Mouse (Mus musculus) limb, embryonic 13.5 days (tissue): ENCODE measurements at regions not wholly inside any gene's neighbourhood (a gene's known extent, or its start where the extent isn't known, plus 50 kb on each side); places are given as distances from the start of the nearest gene placed in this dataset.

Experiments
- ATAC-seq: fragments of 200-750 bp; cut with Nextera tagmentation; 2 replicates; pipeline ENCODE4 v1.8.0; 2017; ENCODE audit warnings: low read depth, moderate number of reproducible peaks, moderate TSS enrichment; ENCODE audit not compliant: low FRiP score
- H3K27ac ChIP-seq: fragments of 300-500 bp; sonication (generic); 2 replicates; pipeline ENCODE4 v1.5.1; 2015; ENCODE audit warnings: inconsistent platforms, mild to moderate bottlenecking, moderate library complexity
- H3K27me3 ChIP-seq: fragments of 300-500 bp; sonication (generic); 2 replicates; pipeline ENCODE4 v1.6.1; 2015; ENCODE audit warnings: mild to moderate bottlenecking, inconsistent platforms
- H3K36me3 ChIP-seq: fragments of 300-500 bp; sonication (generic); 2 replicates; pipeline ENCODE4 v1.6.1; 2015; ENCODE audit warnings: inconsistent platforms, mild to moderate bottlenecking, moderate library complexity
- H3K4me1 ChIP-seq: fragments of 300-500 bp; sonication (generic); 2 replicates; pipeline ENCODE4 v1.6.1; 2015; ENCODE audit warnings: inconsistent platforms
- H3K4me2 ChIP-seq: fragments of 300-500 bp; sonication (generic); replicated peaks from 2 replicates; pipeline ENCODE4 v1.6.1; 2015; ENCODE audit warnings: inconsistent platforms, mild to moderate bottlenecking, moderate library complexity
- H3K4me3 ChIP-seq: fragments of 300-500 bp; sonication (generic); 2 replicates; pipeline ENCODE4 v1.5.1; 2015; ENCODE audit warnings: moderate library complexity, mild to moderate bottlenecking, inconsistent platforms
- H3K9ac ChIP-seq: fragments of 300-500 bp; sonication (generic); 2 replicates; pipeline ENCODE4 v1.6.1; 2015; ENCODE audit warnings: mild to moderate bottlenecking, inconsistent platforms
- H3K9me3 ChIP-seq: fragments of 300-500 bp; sonication (generic); 2 replicates; pipeline ENCODE4 v1.6.1; 2016; ENCODE audit warnings: inconsistent platforms
- WGBS: fragments of 180-500 bp; shearing (Covaris S2); methylation state at CpG from one replicate; pipeline ENCODE4 v1.1.7; 2015; 5-methylcytosine and 5-hydroxymethylcytosine counted together

DNA sequence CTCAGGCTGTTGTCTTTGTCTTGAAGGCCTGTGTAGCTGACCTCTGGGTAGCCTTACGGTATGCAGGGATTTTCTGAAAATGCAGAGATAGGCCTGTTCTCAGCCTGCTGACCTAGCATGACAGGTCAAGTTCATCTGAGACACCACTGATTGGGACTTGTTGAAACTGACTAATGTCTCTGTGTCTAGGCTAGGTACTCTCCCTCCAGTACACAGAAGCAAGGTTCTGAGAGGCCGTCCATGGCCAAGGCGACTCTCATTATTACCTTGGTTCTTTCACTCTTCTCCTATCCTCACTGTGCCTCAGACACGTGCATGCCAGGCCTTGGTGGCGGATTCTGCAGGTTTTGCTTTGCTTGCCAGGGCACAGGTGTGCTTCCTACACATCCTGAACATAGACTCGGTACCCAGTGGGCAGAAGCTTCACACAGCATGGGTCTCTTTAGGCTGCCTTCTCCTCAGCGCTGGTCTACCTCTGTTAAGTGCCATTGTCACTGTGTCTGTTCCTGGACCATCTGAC lies 208.3 kb downstream of the Adra2a start:
- no peak overlapping the region for H3K27ac ChIP-seq
- H3K4me2 ChIP-seq = no peak overlapping the region
- no peak overlapping the region for H3K9ac ChIP-seq
- H3K4me1 ChIP-seq = no peaks in the 10 kb centered on the region
- no peaks in the 10 kb centered on the region for H3K9me3 ChIP-seq
- no peaks in the 10 kb centered on the region for H3K36me3 ChIP-seq
- 88% methylated on average over 7 of the region's 7 CpGs for WGBS
- ATAC-seq = no peak
- no peak overlapping the region for H3K4me3 ChIP-seq
- no peaks in the 10 kb centered on the region for H3K27me3 ChIP-seq

DNA sequence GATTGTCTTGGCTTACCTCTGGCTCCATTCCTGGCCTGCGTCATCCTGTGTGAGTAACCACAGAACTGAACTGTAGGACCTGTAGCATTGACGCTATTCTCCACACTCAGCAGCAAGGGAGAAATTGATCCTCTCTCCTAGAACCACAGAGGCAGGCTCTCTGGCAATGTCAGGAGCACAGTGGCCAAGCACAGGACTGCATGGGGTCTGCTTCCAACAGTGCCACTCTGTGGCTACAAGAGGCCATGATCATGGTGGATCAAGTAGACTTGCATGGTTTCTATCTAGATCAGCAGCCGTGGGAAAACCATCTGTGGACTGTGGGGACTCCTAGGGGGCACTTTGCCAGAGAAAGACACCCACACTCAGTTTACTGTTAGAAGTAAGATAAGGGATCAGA lies 213.9 kb downstream of the Adra2a start:
- 85% methylated on average over 3 of the region's 3 CpGs for WGBS
- Histone ChIP-seq H3K4me1 (no peaks in the 10 kb centered on the region), H3K27me3 (no peaks in the 10 kb centered on the region), H3K4me2 (no peak overlapping the region), H3K9ac (no peak overlapping the region), H3K27ac (no peak overlapping the region), H3K36me3 (no peaks in the 10 kb centered on the region), H3K9me3 (no peaks in the 10 kb centered on the region), H3K4me3 (no peak overlapping the region)
- no peak for ATAC-seq

DNA sequence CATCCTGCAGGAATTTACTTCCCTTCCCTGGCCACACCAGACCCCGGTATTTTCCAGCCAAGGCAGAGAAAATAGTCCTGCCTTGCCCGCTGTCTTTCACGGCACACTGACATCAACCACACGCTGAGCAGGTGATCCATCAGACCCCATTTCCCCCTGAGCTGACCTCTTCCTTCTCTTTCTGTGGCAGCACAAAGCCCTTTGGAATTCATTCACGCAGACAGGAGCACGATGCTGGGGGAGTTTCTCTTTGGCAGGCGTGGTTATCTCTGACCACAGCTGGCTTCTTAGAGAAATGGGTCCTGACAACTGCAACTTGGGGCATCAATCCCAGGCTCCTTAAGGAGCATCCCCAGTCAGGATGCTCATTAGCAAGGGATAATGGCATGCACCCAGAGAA lies 215.2 kb downstream of the Adra2a start:
- no peak overlapping the region for H3K4me2 ChIP-seq
- H3K27me3 ChIP-seq = no peaks in the 10 kb centered on the region
- H3K9ac ChIP-seq = no peak overlapping the region
- no peaks in the 10 kb centered on the region for H3K9me3 ChIP-seq
- no peaks in the 10 kb centered on the region for H3K4me1 ChIP-seq
- no peaks in the 10 kb centered on the region for H3K36me3 ChIP-seq
- 18% methylated on average over 7 of the region's 7 CpGs for WGBS
- no peak overlapping the region for H3K4me3 ChIP-seq
- no peak overlapping the region for H3K27ac ChIP-seq
- ATAC-seq = no peak

DNA sequence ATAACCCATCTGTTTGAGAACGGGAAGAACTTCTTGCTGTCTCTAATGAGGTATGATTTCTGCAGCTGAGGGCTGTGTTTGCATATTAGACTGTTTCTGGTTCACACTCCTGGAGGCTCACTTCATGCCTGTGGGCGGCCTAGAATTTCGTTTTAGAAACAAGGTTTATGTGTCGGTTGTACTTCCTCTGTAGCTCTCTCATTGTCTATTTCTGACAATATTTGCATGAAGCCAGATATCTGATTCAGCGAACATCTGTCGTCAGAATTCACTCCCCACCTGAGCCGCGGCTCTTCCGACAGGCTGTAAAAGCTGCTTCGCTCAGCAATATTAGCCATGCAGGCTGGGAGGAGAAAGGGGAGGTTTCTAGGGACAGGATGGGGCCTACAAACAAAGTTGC lies 233.4 kb downstream of the Adra2a start:
- Histone ChIP-seq H3K4me1 (no peaks in the 10 kb centered on the region), H3K27ac (no peak overlapping the region), H3K27me3 (no peaks in the 10 kb centered on the region), H3K9me3 (no peaks in the 10 kb centered on the region), H3K36me3 (no peaks in the 10 kb centered on the region), H3K4me3 (no peak overlapping the region), H3K4me2 (no peak overlapping the region), H3K9ac (no peak overlapping the region)
- no peak for ATAC-seq
- WGBS = 90% methylated on average over 10 of the region's 10 CpGs

DNA sequence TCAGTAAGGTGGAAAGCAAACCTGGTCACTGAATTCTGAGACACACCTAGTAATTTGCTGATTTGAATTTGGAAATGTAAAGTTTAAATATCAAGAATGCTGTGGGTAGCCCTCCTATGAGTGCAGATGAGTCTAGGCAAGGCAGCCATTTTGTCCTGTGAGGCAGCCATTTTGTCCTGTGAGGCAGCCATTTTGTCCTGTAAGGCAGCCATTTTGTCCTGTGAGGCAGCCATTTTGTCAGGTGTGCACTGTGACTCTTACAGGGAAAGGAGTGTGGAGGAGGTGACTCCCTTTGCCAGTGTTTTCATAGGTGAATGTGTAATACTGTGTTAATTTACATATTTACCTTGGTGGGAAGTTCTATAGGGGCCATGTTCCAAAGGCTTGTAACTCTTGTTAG lies 241.5 kb downstream of the Adra2a start:
- Histone ChIP-seq H3K4me3 (no peak overlapping the region), H3K9ac (no peak overlapping the region), H3K4me2 (no peak overlapping the region), H3K27me3 (no peaks in the 10 kb centered on the region), H3K9me3 (no peaks in the 10 kb centered on the region), H3K27ac (no peak overlapping the region), H3K36me3 (no peaks in the 10 kb centered on the region), H3K4me1 (no peaks in the 10 kb centered on the region)
- no peak for ATAC-seq

DNA sequence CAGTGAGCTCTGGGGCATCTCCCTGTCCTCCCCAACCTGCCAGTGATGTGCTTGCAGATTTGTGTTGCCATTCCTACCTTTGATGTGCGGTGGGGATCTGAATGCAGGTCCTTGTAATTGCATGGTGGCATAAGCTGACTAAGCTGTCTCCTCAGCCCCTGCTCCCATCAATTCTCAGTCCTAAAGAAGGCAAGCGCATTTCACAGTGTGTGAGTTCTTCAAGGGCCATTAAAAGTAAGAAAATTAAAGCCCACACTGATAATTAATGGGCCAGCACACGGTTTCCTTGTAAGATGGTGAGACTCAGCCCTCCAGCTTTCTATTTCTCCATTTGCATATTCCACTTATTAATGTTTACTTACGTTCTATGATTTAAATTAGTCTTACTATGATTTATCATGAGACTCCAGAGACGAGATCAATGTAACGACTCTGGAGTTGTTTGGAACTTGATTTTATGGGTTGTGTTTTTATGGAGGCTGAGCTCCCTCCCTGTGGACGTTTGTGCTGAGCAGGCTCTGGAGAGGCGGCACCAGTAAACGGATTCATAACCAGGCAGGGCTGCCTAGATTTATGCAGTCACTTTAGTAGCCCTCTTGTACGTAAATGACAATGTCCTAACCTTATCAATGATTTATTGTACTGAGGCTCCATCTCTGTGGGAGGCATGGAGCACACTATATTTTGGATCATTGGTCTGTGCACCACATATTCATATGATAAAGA lies 253.9 kb downstream of the Adra2a start:
- no peak overlapping the region for H3K4me2 ChIP-seq
- 0 out of 2 replicates have a peak, but pooled peaks cover 4% of the 10 kb centered on the region for H3K4me1 ChIP-seq
- H3K4me3 ChIP-seq = no peak overlapping the region
- H3K27me3 ChIP-seq = no peaks in the 10 kb centered on the region
- H3K27ac ChIP-seq = no peak overlapping the region
- no peaks in the 10 kb centered on the region for H3K36me3 ChIP-seq
- H3K9me3 ChIP-seq = no peaks in the 10 kb centered on the region
- no peak for ATAC-seq
- WGBS = 37% methylated on average over 10 of the region's 10 CpGs
- no peak overlapping the region for H3K9ac ChIP-seq

DNA sequence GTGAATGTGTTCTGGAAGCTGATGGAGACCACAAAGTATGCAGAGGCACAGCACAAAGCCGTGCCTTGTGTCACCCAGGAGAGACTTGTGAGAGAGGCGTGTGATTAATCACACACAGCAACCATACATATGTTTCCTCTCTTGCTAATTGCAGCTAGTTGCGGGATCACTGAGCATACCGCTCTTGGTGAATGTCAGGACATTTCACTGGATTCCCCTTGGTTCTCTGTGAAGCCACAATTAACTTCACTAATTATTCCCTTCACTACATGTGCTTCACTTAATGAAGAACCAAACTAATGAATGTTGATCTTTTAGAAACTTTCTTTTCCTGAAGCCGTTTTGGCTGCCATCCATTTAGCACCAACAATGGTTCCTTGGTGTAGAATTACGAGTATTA lies 267.3 kb downstream of the Adra2a start:
- ATAC-seq = no peak
- 28% methylated on average over 6 of the region's 6 CpGs for WGBS
- 0 out of 2 replicates have a peak, but pooled peaks cover 6% of the 10 kb centered on the region for H3K9me3 ChIP-seq
- no peak overlapping the region for H3K4me3 ChIP-seq
- H3K9ac ChIP-seq = no peak overlapping the region
- H3K4me1 ChIP-seq = peaks cover 10% of the 10 kb centered on the region; the same call in 1 of the 2 replicates
- H3K36me3 ChIP-seq = no peaks in the 10 kb centered on the region
- H3K27me3 ChIP-seq = no peaks in the 10 kb centered on the region
- H3K4me2 ChIP-seq = peak overlapping the region; percentile 27
- H3K27ac ChIP-seq = no peak overlapping the region

DNA sequence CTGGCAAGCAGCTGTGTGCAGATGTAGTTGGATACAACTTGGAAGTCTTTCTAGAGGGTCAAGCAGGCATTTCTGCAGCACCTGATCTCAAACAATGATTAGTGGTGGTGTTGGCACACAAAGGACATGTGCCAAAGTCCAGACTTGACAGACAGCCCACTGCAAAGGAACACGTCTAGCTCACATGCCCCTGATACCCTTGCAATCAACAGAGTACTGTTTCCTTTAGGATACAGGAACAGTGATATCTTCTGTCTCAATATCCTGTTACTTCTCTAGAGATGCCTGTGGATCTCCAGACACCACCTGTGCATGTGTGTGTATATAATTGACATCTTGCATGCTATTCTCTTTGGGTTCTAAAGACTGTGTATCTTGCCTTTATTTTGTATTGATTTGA lies 267.8 kb downstream of the Adra2a start:
- H3K9ac ChIP-seq = no peak overlapping the region
- peak overlapping the region; percentile 27; the same call in 1 of the 2 replicates for H3K4me2 ChIP-seq
- whole genome bisulfite sequencing = 49% methylated on average over 1 of the region's 1 CpGs
- H3K9me3 ChIP-seq = 0 out of 2 replicates have a peak, but pooled peaks cover 6% of the 10 kb centered on the region
- H3K36me3 ChIP-seq = no peaks in the 10 kb centered on the region
- no peak overlapping the region for H3K27ac ChIP-seq
- ATAC-seq = no peak
- H3K4me1 ChIP-seq = peaks cover 10% of the 10 kb centered on the region; the same call in 1 of the 2 replicates
- no peak overlapping the region for H3K4me3 ChIP-seq
- no peaks in the 10 kb centered on the region for H3K27me3 ChIP-seq

DNA sequence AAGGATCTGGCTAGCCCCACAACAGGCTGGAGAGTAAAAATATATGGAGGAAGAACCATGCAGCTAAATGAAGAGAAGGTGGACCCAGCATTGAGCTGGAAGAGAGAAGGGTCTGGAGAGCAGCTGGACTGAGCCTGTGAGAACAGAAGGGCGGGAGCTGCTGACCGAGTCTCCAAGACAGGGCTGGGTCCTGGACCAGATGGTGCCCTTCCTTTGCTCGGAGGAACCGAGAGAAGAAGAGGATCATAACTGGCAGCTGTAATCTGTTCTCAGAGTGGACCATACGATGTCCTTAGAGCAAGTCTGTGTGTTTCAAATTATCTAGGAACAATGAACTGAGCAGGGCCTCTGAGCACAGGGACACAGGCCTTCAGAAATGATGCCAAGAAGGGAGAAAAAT lies 279.3 kb downstream of the Adra2a start:
- Histone ChIP-seq H3K36me3 (no peaks in the 10 kb centered on the region), H3K9ac (no peak overlapping the region), H3K27ac (no peak overlapping the region), H3K4me2 (no peak overlapping the region), H3K4me1 (no peaks in the 10 kb centered on the region), H3K9me3 (no peaks in the 10 kb centered on the region), H3K4me3 (no peak overlapping the region), H3K27me3 (no peaks in the 10 kb centered on the region)
- 46% methylated on average over 5 of the region's 5 CpGs for WGBS
- no peak for ATAC-seq

DNA sequence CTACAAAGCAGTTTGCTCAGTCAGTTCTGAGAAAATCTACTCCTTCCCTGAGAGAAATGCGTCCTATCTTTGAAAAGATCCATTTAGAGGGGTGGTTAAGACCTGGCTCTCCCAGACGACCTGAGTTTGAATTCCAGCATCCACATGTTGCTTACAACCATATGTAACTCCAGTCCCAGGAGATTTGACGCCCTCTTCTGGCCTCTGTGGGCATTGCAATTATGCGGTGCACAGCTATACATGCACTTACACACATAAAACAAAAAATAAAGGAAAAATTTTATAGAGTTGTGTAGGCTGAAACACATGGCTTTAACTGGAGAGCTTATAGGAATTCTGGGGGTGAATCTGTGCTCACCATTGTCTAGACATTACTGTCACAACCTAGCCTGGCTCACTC lies 281.0 kb downstream of the Adra2a start:
- 56% methylated on average over 4 of the region's 4 CpGs for WGBS
- Histone ChIP-seq H3K4me3 (no peak overlapping the region), H3K9me3 (no peaks in the 10 kb centered on the region), H3K36me3 (no peaks in the 10 kb centered on the region), H3K4me2 (no peak overlapping the region), H3K9ac (no peak overlapping the region), H3K27ac (no peak overlapping the region), H3K4me1 (no peaks in the 10 kb centered on the region), H3K27me3 (no peaks in the 10 kb centered on the region)
- no peak for ATAC-seq

DNA sequence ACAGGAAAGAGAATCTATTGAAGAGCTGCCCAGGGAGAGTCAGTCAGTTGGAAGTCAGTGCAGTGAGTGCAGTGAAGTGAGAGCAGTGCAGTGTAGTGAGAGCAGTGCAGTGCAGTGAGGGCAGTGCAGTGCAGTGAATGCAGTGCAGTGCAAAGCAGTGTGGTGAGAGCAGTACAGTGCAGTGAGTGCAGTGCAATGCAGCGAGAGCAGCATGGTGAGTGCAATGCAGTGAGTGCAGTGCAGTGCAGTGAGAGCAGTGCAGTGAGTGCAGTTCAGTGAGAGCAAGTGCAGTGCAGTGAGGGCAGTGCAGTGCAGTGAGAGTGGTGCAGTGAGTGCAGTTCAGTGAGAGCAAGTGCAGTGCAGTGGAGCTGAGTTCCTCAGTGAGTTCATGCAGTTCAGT lies 288.2 kb downstream of the Adra2a start:
- WGBS = 76% methylated on average over 1 of the region's 1 CpGs
- no peak overlapping the region for H3K4me3 ChIP-seq
- H3K9ac ChIP-seq = no peak overlapping the region
- no peak overlapping the region for H3K4me2 ChIP-seq
- ATAC-seq = no peak
- H3K27me3 ChIP-seq = no peaks in the 10 kb centered on the region
- H3K9me3 ChIP-seq = peaks cover 10% of the 10 kb centered on the region
- H3K4me1 ChIP-seq = no peaks in the 10 kb centered on the region
- no peak overlapping the region for H3K27ac ChIP-seq
- H3K36me3 ChIP-seq = no peaks in the 10 kb centered on the region

DNA sequence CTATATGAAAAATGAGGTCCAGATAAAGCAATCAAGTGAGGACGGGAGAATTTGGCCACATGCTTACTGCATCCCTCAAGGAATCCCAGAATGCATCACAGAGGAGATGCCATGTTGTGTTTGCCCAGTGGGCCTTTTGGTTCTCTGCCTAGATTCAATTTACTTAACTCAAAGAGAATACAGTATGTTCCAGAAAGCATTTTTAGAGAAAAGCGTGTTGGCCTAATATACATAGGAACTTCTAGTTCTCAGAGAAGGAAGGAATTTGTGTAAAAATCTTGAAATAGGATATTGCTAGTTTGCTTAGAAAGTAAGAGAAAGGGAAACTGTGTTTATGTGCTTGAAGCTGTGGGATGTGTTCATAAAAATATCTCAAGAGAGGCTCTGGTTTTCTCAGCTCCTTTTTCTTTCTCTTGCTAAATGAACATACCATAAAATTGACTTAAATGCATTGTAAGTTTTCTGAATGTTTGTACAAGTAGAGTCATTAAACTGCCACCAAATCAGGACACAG lies 296.9 kb downstream of the Adra2a start:
- Histone ChIP-seq H3K4me3 (no peak overlapping the region), H3K36me3 (no peaks in the 10 kb centered on the region), H3K27ac (no peak overlapping the region), H3K27me3 (no peaks in the 10 kb centered on the region), H3K9me3 (no peaks in the 10 kb centered on the region), H3K4me2 (no peak overlapping the region), H3K9ac (no peak overlapping the region), H3K4me1 (no peaks in the 10 kb centered on the region)
- no peak for ATAC-seq
- WGBS = 80% methylated on average over 2 of the region's 2 CpGs

DNA sequence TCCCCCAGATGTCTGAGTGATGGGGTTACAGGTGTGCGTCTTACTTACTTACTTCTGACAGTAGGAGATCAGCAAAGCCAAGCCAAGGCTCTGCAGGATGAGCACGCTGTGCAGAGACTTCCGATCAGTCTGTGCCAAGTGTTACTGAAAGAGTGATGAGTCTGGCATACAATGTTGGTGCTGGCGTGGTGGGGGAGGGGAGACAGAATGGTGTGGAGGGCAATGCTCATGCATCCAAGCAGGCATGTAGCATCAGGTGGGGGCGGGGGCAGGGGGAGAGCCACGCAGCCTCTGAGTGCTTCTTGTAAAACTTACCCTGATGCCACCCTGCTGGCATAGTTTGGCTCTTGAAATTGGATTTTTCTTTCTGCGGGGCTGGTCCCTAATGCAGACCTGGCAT lies 315.8 kb downstream of the Adra2a start:
- no peak overlapping the region for H3K4me3 ChIP-seq
- no peaks in the 10 kb centered on the region for H3K36me3 ChIP-seq
- H3K9ac ChIP-seq = no peak overlapping the region
- no peak for ATAC-seq
- no peaks in the 10 kb centered on the region for H3K27me3 ChIP-seq
- no peak overlapping the region for H3K27ac ChIP-seq
- WGBS = 84% methylated on average over 7 of the region's 7 CpGs
- H3K4me2 ChIP-seq = no peak overlapping the region
- H3K4me1 ChIP-seq = no peaks in the 10 kb centered on the region
- H3K9me3 ChIP-seq = no peaks in the 10 kb centered on the region
